Mouse (Mus musculus): Measurements from ENCODE around the gene Pgpep1l. TPM values are rescaled to one million over a fixed set of nuclear protein-coding genes. Genes with fewer than 3 reads are reported as not detected.

Gene Pgpep1l
- polyA plus RNA-seq (2017; shearing (Covaris generic)): 0.68 TPM

GRCm38 (mm10) chr7:68264028-68264453 lies at the start of gene Pgpep1l:
TSS of gene Pgpep1l (minus strand) at chr7:68264233.

GRCm38 (mm10) chr7:68273515-68273914 lies 9.5 kb upstream of the Pgpep1l start, which contains the start of gene Fam169b:
TSS of gene Fam169b (plus strand) at chr7:68273839.

Other genes with a start within 250 kb of the Pgpep1l start
- gene Fam169b, start 9.6 kb upstream of the Pgpep1l start, polyA plus RNA-seq (2017; shearing (Covaris generic)): 87.3 TPM